Mouse (Mus musculus): ENCODE measurements at regions not wholly inside any gene's neighbourhood (a gene's known extent, or its start where the extent isn't known, plus 50 kb on each side); places are given as distances from the start of the nearest gene placed in this dataset.

DNA sequence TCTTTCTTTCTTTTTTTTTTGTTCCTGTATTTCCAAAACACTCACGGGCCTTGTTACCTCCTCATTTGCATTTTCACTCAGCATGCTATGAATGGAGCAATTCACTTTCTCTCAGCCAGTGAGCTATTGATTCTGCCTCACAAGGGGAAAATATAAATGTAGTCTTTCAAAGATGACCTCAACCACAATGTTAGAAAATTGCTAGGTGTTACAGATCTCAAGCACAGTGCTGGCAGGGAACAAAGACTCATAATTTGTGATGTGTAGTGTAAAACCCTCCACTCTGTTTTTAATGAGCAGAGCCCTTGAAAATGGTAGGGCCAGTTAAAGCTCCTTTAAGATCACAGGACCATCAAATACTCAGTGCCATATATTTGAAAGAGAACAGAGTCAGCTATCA, 353.8 kb downstream of the Bckdhb start:
- ATAC-seq (ENCODE audit: low FRiP score) (peak; percentile 56), DNase-seq (ENCODE audit: low spot score) (no peak)
- Histone ChIP-seq H3K27ac (ENCODE audit: low read depth, low read length) (no peak overlapping the region), H3K9ac (ENCODE audit: low read depth, low read length) (no peak overlapping the region), H3K4me3 (ENCODE audit: low read depth, low read length) (no peak overlapping the region), H3K36me3 (ENCODE audit: control insufficient read depth, insufficient read depth, low read length) (no peaks in the 10 kb centered on the region), H3K4me2 (replicated peaks; ENCODE audit: low read depth, low read length) (no peak overlapping the region), H3K4me1 (replicated peaks; ENCODE audit: control insufficient read depth, insufficient read depth, low read length) (no peaks in the 10 kb centered on the region; the same call in 1 of the 2 replicates), H3K27me3 (ENCODE audit: control insufficient read depth, insufficient read depth, low read length) (no peaks in the 10 kb centered on the region), H3K9me3 (ENCODE audit: control insufficient read depth, low read length) (no peaks in the 10 kb centered on the region)
- WGBS = 30% methylated on average over 1 of the region's 1 CpGs

DNA sequence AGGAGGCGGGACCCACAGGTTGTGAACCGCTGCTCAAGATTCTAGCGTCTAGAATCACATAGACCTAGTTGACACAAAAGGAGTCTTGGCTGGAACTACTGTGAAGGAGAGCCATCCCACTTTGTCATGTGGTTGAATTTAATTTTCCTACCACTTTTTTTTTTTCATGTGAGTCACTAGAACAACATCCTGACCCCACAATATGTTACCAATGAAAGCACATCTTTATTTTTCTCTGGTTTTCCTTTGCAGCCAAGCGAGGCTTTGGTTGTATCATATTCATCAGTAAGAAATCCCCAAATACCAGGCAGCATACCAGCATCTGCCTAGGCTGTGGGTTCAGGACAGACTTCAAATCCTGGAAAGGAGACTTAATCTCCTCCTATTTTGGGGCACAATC, 356.0 kb downstream of the Bckdhb start:
- no peaks in the 10 kb centered on the region for H3K36me3 ChIP-seq (ENCODE audit: control insufficient read depth, insufficient read depth, low read length)
- H3K9ac ChIP-seq (ENCODE audit: low read depth, low read length) = no peak overlapping the region
- no peaks in the 10 kb centered on the region; the same call in 1 of the 2 replicates for H3K4me1 ChIP-seq (replicated peaks; ENCODE audit: control insufficient read depth, insufficient read depth, low read length)
- H3K27me3 ChIP-seq (ENCODE audit: control insufficient read depth, insufficient read depth, low read length) = no peaks in the 10 kb centered on the region
- ATAC-seq (ENCODE audit: low FRiP score) = no peak
- no peak overlapping the region for H3K4me2 ChIP-seq (replicated peaks; ENCODE audit: low read depth, low read length)
- WGBS = 93% methylated on average over 4 of the region's 4 CpGs
- H3K9me3 ChIP-seq (ENCODE audit: control insufficient read depth, low read length) = no peaks in the 10 kb centered on the region
- H3K4me3 ChIP-seq (ENCODE audit: low read depth, low read length) = no peak overlapping the region
- no peak for DNase-seq (ENCODE audit: low spot score)
- H3K27ac ChIP-seq (ENCODE audit: low read depth, low read length) = no peak overlapping the region

DNA sequence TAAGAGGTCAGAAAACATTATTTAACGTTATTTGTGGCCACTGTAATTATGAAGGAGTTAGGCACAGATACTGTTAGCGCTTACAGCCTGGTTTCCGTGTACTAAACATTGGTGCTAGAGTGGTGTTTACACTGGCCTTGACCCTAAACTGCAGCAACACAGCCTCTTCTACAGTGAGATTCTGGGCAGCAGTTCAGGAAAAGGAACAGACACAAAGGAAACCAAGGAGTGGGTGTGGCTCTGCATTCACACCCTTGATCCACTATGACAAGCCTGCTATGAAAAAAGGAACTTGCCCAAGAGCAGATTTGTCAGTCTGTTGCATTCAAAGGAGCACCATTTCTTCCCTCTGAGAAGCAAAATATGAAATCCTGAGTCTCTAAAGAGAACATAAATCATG, 356.7 kb downstream of the Bckdhb start:
- Histone ChIP-seq H3K4me2 (replicated peaks; ENCODE audit: low read depth, low read length) (no peak overlapping the region), H3K27me3 (ENCODE audit: control insufficient read depth, insufficient read depth, low read length) (no peaks in the 10 kb centered on the region), H3K36me3 (ENCODE audit: control insufficient read depth, insufficient read depth, low read length) (no peaks in the 10 kb centered on the region), H3K27ac (ENCODE audit: low read depth, low read length) (no peak overlapping the region), H3K4me1 (replicated peaks; ENCODE audit: control insufficient read depth, insufficient read depth, low read length) (no peaks in the 10 kb centered on the region; the same call in 1 of the 2 replicates), H3K9me3 (ENCODE audit: control insufficient read depth, low read length) (no peaks in the 10 kb centered on the region), H3K9ac (ENCODE audit: low read depth, low read length) (no peak overlapping the region), H3K4me3 (ENCODE audit: low read depth, low read length) (no peak overlapping the region)
- DNase-seq (ENCODE audit: low spot score) (no peak), ATAC-seq (ENCODE audit: low FRiP score) (no peak)
- 70% methylated on average over 3 of the region's 3 CpGs for WGBS

DNA sequence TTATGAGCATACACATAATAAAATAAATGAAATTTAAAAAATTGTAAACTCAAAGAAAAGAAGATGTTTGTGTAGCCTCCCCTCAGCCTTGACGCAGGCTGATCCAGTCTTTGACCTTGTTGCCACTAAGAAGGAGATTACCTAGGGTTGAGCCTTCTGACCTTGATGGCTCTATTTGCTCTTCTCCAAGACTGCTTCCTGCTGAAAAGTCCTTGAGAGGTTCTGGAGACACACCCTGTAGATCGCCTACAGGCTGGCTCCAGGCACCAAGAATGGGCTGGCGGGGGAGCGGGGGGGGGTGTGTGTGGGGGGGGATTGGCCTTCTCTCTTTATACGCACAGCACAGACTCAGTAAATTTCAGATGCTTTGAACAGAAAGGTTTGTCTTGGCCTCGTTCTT, 358.4 kb downstream of the Bckdhb start:
- no peak for DNase-seq (ENCODE audit: low spot score)
- H3K4me2 ChIP-seq (replicated peaks; ENCODE audit: low read depth, low read length) = no peak overlapping the region
- no peaks in the 10 kb centered on the region for H3K4me1 ChIP-seq (replicated peaks; ENCODE audit: control insufficient read depth, insufficient read depth, low read length)
- no peak overlapping the region for H3K9ac ChIP-seq (ENCODE audit: low read depth, low read length)
- H3K9me3 ChIP-seq (ENCODE audit: control insufficient read depth, low read length) = no peaks in the 10 kb centered on the region
- no peak overlapping the region for H3K27ac ChIP-seq (ENCODE audit: low read depth, low read length)
- 91% methylated on average over 6 of the region's 6 CpGs for WGBS
- ATAC-seq (ENCODE audit: low FRiP score) = no peak
- H3K36me3 ChIP-seq (ENCODE audit: control insufficient read depth, insufficient read depth, low read length) = no peaks in the 10 kb centered on the region
- H3K4me3 ChIP-seq (ENCODE audit: low read depth, low read length) = no peak overlapping the region
- no peaks in the 10 kb centered on the region for H3K27me3 ChIP-seq (ENCODE audit: control insufficient read depth, insufficient read depth, low read length)

DNA sequence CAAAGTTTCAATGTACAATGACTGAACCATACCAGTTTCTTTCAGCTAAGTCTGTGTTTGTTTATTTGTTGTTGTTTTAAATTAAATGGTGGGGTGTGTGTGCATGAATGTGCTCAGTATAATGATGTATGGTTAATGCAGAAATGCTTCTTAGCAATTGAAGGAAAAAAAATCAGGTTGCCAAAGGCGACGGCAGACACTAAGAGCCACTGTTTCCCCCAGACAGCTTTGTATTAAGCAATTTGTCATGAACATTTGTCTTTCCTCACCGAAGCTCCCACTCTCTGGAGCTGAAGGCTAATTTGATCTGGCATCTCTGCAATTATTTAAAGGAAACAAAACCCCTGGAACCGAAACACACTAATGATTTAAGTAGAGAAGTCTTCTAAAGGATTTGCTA, 360.7 kb downstream of the Bckdhb start:
- 34% methylated on average over 4 of the region's 4 CpGs for WGBS
- no peak overlapping the region for H3K27ac ChIP-seq (ENCODE audit: low read depth, low read length)
- no peaks in the 10 kb centered on the region for H3K9me3 ChIP-seq (ENCODE audit: control insufficient read depth, low read length)
- DNase-seq (ENCODE audit: low spot score) (peak; percentile 22), ATAC-seq (ENCODE audit: low FRiP score) (peak; percentile 55)
- H3K36me3 ChIP-seq (ENCODE audit: control insufficient read depth, insufficient read depth, low read length) = no peaks in the 10 kb centered on the region
- H3K4me3 ChIP-seq (ENCODE audit: low read depth, low read length) = no peak overlapping the region
- no peak overlapping the region for H3K4me2 ChIP-seq (replicated peaks; ENCODE audit: low read depth, low read length)
- no peaks in the 10 kb centered on the region for H3K4me1 ChIP-seq (replicated peaks; ENCODE audit: control insufficient read depth, insufficient read depth, low read length)
- H3K9ac ChIP-seq (ENCODE audit: low read depth, low read length) = no peak overlapping the region
- no peaks in the 10 kb centered on the region for H3K27me3 ChIP-seq (ENCODE audit: control insufficient read depth, insufficient read depth, low read length)

DNA sequence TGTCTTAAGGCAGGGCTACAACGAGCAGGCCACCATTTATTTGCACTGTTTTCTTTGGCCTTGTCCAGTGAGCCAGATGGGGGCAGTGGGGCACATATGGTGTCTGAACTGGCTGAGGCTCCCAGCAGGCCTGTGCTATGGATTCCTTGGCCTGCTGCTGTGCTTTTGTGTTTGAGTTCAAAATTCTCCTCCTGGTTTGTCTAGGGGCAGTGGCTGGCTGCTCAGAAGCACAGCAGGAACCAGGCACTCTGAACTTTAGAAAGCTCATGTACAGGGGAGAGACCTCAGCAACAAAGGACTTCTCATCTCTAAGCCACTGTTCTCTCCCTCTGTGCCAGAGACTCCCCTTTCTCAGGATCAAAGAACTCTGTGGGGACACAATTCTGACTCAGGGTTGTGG, 370.9 kb downstream of the Bckdhb start:
- no peak overlapping the region for H3K4me3 ChIP-seq (ENCODE audit: low read depth, low read length)
- H3K9me3 ChIP-seq (ENCODE audit: control insufficient read depth, low read length) = no peaks in the 10 kb centered on the region
- no peak overlapping the region for H3K27ac ChIP-seq (ENCODE audit: low read depth, low read length)
- ATAC-seq (ENCODE audit: low FRiP score) = 0 out of 2 replicates have a peak, but pooled peaks have one; percentile 19
- 27% methylated on average over 1 of the region's 1 CpGs for WGBS
- H3K27me3 ChIP-seq (ENCODE audit: control insufficient read depth, insufficient read depth, low read length) = no peaks in the 10 kb centered on the region
- no peaks in the 10 kb centered on the region for H3K4me1 ChIP-seq (replicated peaks; ENCODE audit: control insufficient read depth, insufficient read depth, low read length)
- H3K36me3 ChIP-seq (ENCODE audit: control insufficient read depth, insufficient read depth, low read length) = no peaks in the 10 kb centered on the region
- no peak for DNase-seq (ENCODE audit: low spot score)
- no peak overlapping the region for H3K9ac ChIP-seq (ENCODE audit: low read depth, low read length)
- no peak overlapping the region for H3K4me2 ChIP-seq (replicated peaks; ENCODE audit: low read depth, low read length)

DNA sequence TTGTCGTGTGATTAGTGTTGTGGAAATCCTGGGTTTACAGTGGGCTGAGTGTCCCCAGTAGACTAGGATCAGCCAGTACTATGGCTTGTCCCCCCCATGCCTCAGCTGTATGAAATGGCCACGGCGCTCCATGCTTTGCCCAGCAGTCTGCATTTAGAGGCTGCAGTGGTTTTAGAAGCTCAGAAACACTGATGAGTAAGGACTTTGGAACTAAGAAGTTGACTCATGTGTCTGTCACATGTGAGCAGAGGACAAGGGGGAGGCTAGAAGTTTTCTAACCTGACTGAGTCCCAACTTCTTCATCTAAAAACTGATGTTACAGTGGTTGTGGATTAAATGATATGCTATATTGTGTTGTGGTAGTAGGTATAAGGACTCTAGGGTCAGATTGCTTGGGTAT, 371.5 kb downstream of the Bckdhb start:
- H3K9me3 ChIP-seq (ENCODE audit: control insufficient read depth, low read length) = no peaks in the 10 kb centered on the region
- no peak overlapping the region for H3K27ac ChIP-seq (ENCODE audit: low read depth, low read length)
- no peak overlapping the region for H3K4me2 ChIP-seq (replicated peaks; ENCODE audit: low read depth, low read length)
- no peaks in the 10 kb centered on the region for H3K4me1 ChIP-seq (replicated peaks; ENCODE audit: control insufficient read depth, insufficient read depth, low read length)
- H3K9ac ChIP-seq (ENCODE audit: low read depth, low read length) = no peak overlapping the region
- no peaks in the 10 kb centered on the region for H3K36me3 ChIP-seq (ENCODE audit: control insufficient read depth, insufficient read depth, low read length)
- ATAC-seq (ENCODE audit: low FRiP score) = 0 out of 2 replicates have a peak, but pooled peaks have one; percentile 14
- H3K27me3 ChIP-seq (ENCODE audit: control insufficient read depth, insufficient read depth, low read length) = no peaks in the 10 kb centered on the region
- 78% methylated on average over 3 of the region's 3 CpGs for WGBS
- H3K4me3 ChIP-seq (ENCODE audit: low read depth, low read length) = no peak overlapping the region
- DNase-seq (ENCODE audit: low spot score) = no peak

DNA sequence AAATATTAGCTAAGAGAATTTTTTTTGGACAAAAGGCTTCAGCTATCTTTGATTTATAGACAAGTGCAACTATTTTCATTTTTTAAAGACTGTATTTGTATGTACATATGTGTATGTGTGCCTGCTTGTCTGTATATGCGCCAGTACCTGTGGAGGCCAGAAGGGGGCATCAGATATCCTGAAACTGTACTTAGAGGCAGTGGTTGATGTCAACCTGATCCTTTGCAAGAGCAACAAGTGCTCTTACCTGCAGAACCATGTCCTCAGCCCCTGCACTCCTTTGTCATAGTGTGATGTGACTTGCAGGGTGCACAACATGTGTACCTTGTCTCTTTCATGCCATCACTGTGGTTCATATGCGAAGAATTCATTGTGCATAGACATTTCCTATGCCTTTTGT, 379.5 kb downstream of the Bckdhb start:
- H3K27ac ChIP-seq (ENCODE audit: low read depth, low read length) = no peak overlapping the region

DNA sequence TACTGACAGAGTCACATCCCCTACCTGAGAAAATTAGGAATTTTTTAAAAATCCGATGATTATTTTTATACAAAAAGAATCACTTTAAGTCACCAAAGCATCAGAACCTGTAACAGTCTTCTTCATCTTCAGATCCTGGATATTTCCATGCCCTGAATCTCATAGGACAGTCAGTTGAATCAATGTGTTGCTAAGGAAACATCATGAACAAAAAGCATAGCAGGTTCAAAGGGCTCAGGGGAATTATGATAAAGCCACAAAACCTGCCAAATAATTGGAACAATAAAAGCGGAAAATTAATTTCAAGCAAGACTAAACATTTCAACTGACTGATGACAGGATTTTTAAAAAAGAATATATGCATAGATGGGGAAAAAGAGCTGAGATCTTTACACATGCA, 393.9 kb downstream of the Bckdhb start:
- Histone ChIP-seq H3K4me1 (replicated peaks; ENCODE audit: control insufficient read depth, insufficient read depth, low read length) (no peaks in the 10 kb centered on the region), H3K9ac (ENCODE audit: low read depth, low read length) (no peak overlapping the region), H3K27ac (ENCODE audit: low read depth, low read length) (no peak overlapping the region), H3K36me3 (ENCODE audit: control insufficient read depth, insufficient read depth, low read length) (no peaks in the 10 kb centered on the region), H3K9me3 (ENCODE audit: control insufficient read depth, low read length) (no peaks in the 10 kb centered on the region), H3K27me3 (ENCODE audit: control insufficient read depth, insufficient read depth, low read length) (no peaks in the 10 kb centered on the region), H3K4me2 (replicated peaks; ENCODE audit: low read depth, low read length) (no peak overlapping the region), H3K4me3 (ENCODE audit: low read depth, low read length) (no peak overlapping the region)
- WGBS = 91% methylated on average over 2 of the region's 2 CpGs
- DNase-seq (ENCODE audit: low spot score) = peak; percentile 3
- ATAC-seq (ENCODE audit: low FRiP score) = 0 out of 2 replicates have a peak, but pooled peaks have one; percentile 28

More for the DNA sequence above, 379.5 kb downstream of the Bckdhb start:
- Histone ChIP-seq H3K9ac (ENCODE audit: low read depth, low read length) (no peak overlapping the region), H3K27me3 (ENCODE audit: control insufficient read depth, insufficient read depth, low read length) (no peaks in the 10 kb centered on the region), H3K4me1 (replicated peaks; ENCODE audit: control insufficient read depth, insufficient read depth, low read length) (no peaks in the 10 kb centered on the region), H3K4me2 (replicated peaks; ENCODE audit: low read depth, low read length) (no peak overlapping the region), H3K36me3 (ENCODE audit: control insufficient read depth, insufficient read depth, low read length) (no peaks in the 10 kb centered on the region), H3K4me3 (ENCODE audit: low read depth, low read length) (no peak overlapping the region), H3K9me3 (ENCODE audit: control insufficient read depth, low read length) (no peaks in the 10 kb centered on the region)
- ATAC-seq (ENCODE audit: low FRiP score) = no peak
- DNase-seq (ENCODE audit: low spot score) = no peak
- WGBS = 97% methylated on average over 2 of the region's 2 CpGs

All from hindbrain, embryonic 11.5 days (tissue).